Mouse (Mus musculus) MEL (cell line): ENCODE results near the gene Cep112.

Experiments used
- CTCF ChIP-seq, 3 experiments: IDR thresholded peaks in 2 of 3; conservative IDR thresholded peaks in 1 of 3; 2 replicates each; pipeline ENCODE4 v1.5.1; 2011 to 2012; ENCODE audit warnings: low read length in 3 of 3, low read depth in 2 of 3, mild to moderate bottlenecking in 2 of 3, improper control_type of control experiment in 1 of 3, inconsistent platforms in 1 of 3, mixed read lengths in 1 of 3, moderate library complexity in 1 of 3; ENCODE audit not compliant: control insufficient read depth in 1 of 3, insufficient read depth in 1 of 3, poor library complexity in 1 of 3, severe bottlenecking in 1 of 3
- EP300 ChIP-seq, 2 experiments: IDR thresholded peaks; 2 replicates each; pipeline ENCODE4 v1.6.1; 2011; ENCODE audit warnings: improper control_type of control experiment in 2 of 2, low read length in 2 of 2, low read depth in 1 of 2, mild to moderate bottlenecking in 1 of 2
- GABPA ChIP-seq: IDR thresholded peaks from 2 replicates; pipeline ENCODE4 v1.6.1; 2012; ENCODE audit warnings: low read depth, mild to moderate bottlenecking, inconsistent platforms, low read length, improper control_type of control experiment, moderate library complexity
- GATA1 ChIP-seq: IDR thresholded peaks from 2 replicates; pipeline ENCODE4 v1.6.1; 2011; ENCODE audit warnings: low read depth, low read length, improper control_type of control experiment
- MAX ChIP-seq: IDR thresholded peaks from 2 replicates; pipeline ENCODE4 v1.6.1; 2011; ENCODE audit warnings: low read length, improper control_type of control experiment
- POLR2A ChIP-seq, 2 experiments: IDR thresholded peaks; 2 replicates each; pipeline ENCODE4 v1.6.1; 2011 to 2012; ENCODE audit warnings: low read length in 2 of 2, mild to moderate bottlenecking in 2 of 2, control low read depth in 1 of 2, improper control_type of control experiment in 1 of 2, low read depth in 1 of 2, moderate library complexity in 1 of 2; ENCODE audit not compliant: control insufficient read depth in 1 of 2, insufficient read depth in 1 of 2, poor library complexity in 1 of 2
- USF1 ChIP-seq: IDR thresholded peaks from 2 replicates; pipeline ENCODE4 v1.6.1; 2014; ENCODE audit warnings: low read depth, mild to moderate bottlenecking, inconsistent platforms, low read length, improper control_type of control experiment, moderate library complexity
- USF2 ChIP-seq, 2 experiments: IDR thresholded peaks; 2 replicates each; pipeline ENCODE4 v1.6.1; 2011 to 2012; ENCODE audit warnings: improper control_type of control experiment in 2 of 2, low read length in 2 of 2, borderline replicate concordance in 1 of 2, inconsistent platforms in 1 of 2, low read depth in 1 of 2, mild to moderate bottlenecking in 1 of 2; ENCODE audit not compliant: insufficient read depth in 1 of 2
- ZNF384 ChIP-seq: IDR thresholded peaks from 2 replicates; pipeline ENCODE4 v1.6.1; 2012; ENCODE audit warnings: low read depth, mild to moderate bottlenecking, inconsistent platforms, low read length, improper control_type of control experiment

GRCm38 (mm10) chr11:108752765-108753164 is 327.8 kb downstream of the Cep112 start:
- TF ChIP-seq GATA1 = no peak
- no peak for TF ChIP-seq POLR2A (IDR thresholded peaks at IDR 0.05; ENCODE audit: control insufficient read depth in 1 of 2, insufficient read depth in 1 of 2, low read depth in 1 of 2, low read length in 2 of 2, poor library complexity in 1 of 2)
- TF ChIP-seq EP300 (IDR thresholded peaks at IDR 0.05; ENCODE audit: low read depth in 1 of 2, low read length in 2 of 2) = no peak
- no peak for TF ChIP-seq MAX
- no peak for TF ChIP-seq CTCF (IDR thresholded peaks at IDR 0.05 in 2 of 3, conservative IDR thresholded peaks at IDR 0.05 in 1 of 3; ENCODE audit: control insufficient read depth in 1 of 3, insufficient read depth in 1 of 3, low read depth in 2 of 3, low read length in 3 of 3, poor library complexity in 1 of 3, severe bottlenecking in 1 of 3)
- TF ChIP-seq USF1 = no peak
- TF ChIP-seq USF2 (IDR thresholded peaks at IDR 0.05; ENCODE audit: borderline replicate concordance in 1 of 2, insufficient read depth in 1 of 2, low read depth in 1 of 2, low read length in 2 of 2) = no peak
- no peak for TF ChIP-seq GABPA
- TF ChIP-seq ZNF384 = no peak
